Comparison of ENCODE assay signal across 14 mouse cellular contexts in genomic region chr2:118972048-118972447, GRCm38 (mm10). TPM values are rescaled to one million over a fixed set of nuclear protein-coding genes. Genes with fewer than 3 reads are reported as not detected.
A peak's percentile ranks its signal among the peaks of the same experiment; 100 is the strongest.
DNase-seq lines count a peak whose midpoint lies in the region; ATAC-seq and TF ChIP-seq lines count a peak whose summit lies in the region.
"Had no signal": no experiment of that assay in that cellular context is flagged by ENCODE, and none has a peak within 500 bp of the region (broad histone marks: within the 10 kb centered on the region; RNA-seq: fewer than 3 reads in every experiment).

No protein-coding gene starts in this region.

- 0 out of 2 replicates have a peak overlapping the region, but pooled peaks have one; percentile 84 for H3K4me2 ChIP-seq in forebrain, postnatal 0 days (ENCODE audit: low read depth)
- H3K4me2 ChIP-seq in forebrain, embryonic 16.5 days (ENCODE audit: low read length) = no peak overlapping the region
- H3K4me2 ChIP-seq in kidney, embryonic 16.5 days (replicated peaks; ENCODE audit: low read depth, low read length) = peak overlapping the region; percentile 73; the same call in 1 of the 2 replicates
- H3K4me2 ChIP-seq in kidney, embryonic 14.5 days (replicated peaks; ENCODE audit: low read depth, low read length) = no peak overlapping the region; the same call in 1 of the 2 replicates
- peak overlapping the region; percentile 69 for H3K4me2 ChIP-seq in liver, embryonic 13.5 days

- 0 out of 2 replicates have a peak, but pooled peaks cover 2% of the 10 kb centered on the region for H3K4me1 ChIP-seq in forebrain, postnatal 0 days (ENCODE audit: insufficient read depth)
- H3K4me1 ChIP-seq in forebrain, embryonic 16.5 days (replicated peaks; ENCODE audit: control insufficient read depth, insufficient read depth, low read length) = peaks cover 18% of the 10 kb centered on the region
- H3K4me1 ChIP-seq in kidney, embryonic 16.5 days (ENCODE audit: insufficient read depth, low read length) = 0 out of 2 replicates have a peak, but pooled peaks cover 6% of the 10 kb centered on the region
- H3K4me1 ChIP-seq in kidney, embryonic 14.5 days (ENCODE audit: control insufficient read depth, insufficient read depth, low read length) = no peaks in the 10 kb centered on the region
- peaks cover 49% of the 10 kb centered on the region for H3K4me1 ChIP-seq in liver, embryonic 13.5 days (replicated peaks)

- TF ChIP-seq CTCF in forebrain, postnatal 0 days (IDR thresholded peaks at IDR 0.05; ENCODE audit: low read depth) = no peak

- no peak overlapping the region for H3K27ac ChIP-seq in forebrain, postnatal 0 days (ENCODE audit: low read depth, low read length)
- no peak overlapping the region for H3K27ac ChIP-seq in forebrain, embryonic 16.5 days (ENCODE audit: low read length)
- H3K27ac ChIP-seq in kidney, embryonic 16.5 days (ENCODE audit: low read length) = no peak overlapping the region
- H3K27ac ChIP-seq in kidney, embryonic 14.5 days (ENCODE audit: low read depth, low read length) = no peak overlapping the region
- H3K27ac ChIP-seq in liver, embryonic 13.5 days = no peak overlapping the region
- H3K27ac ChIP-seq: heart, embryonic 13.5 days; lung, embryonic 15.5 days; macrophage; midbrain, embryonic 12.5 days had no signal

- peaks cover 17% of the 10 kb centered on the region for H3K27me3 ChIP-seq in forebrain, postnatal 0 days (ENCODE audit: insufficient read depth, low read length)
- H3K27me3 ChIP-seq in forebrain, embryonic 16.5 days (replicated peaks; ENCODE audit: control insufficient read depth, insufficient read depth, low read length) = peaks cover 20% of the 10 kb centered on the region
- peaks cover 28% of the 10 kb centered on the region for H3K27me3 ChIP-seq in kidney, embryonic 16.5 days (ENCODE audit: insufficient read depth, low read length)
- peaks cover 25% of the 10 kb centered on the region for H3K27me3 ChIP-seq in kidney, embryonic 14.5 days (ENCODE audit: control insufficient read depth, insufficient read depth, low read length)
- H3K27me3 ChIP-seq in liver, embryonic 13.5 days = peaks cover 38% of the 10 kb centered on the region
- H3K27me3 ChIP-seq: Patski had no signal

- 78% methylated on average over 5 of the region's 5 CpGs for WGBS in forebrain, postnatal 0 days
- WGBS in forebrain, embryonic 16.5 days = 73% methylated on average over 5 of the region's 5 CpGs
- 78% methylated on average over 5 of the region's 5 CpGs for WGBS in kidney, embryonic 16.5 days
- WGBS in kidney, embryonic 14.5 days = 76% methylated on average over 5 of the region's 5 CpGs
- WGBS in liver, embryonic 13.5 days (ENCODE audit: insufficient replicate concordance) = 65% methylated on average over 5 of the region's 5 CpGs

- no peak overlapping the region for H3K4me3 ChIP-seq in forebrain, postnatal 0 days (ENCODE audit: low read depth, low read length)
- H3K4me3 ChIP-seq in forebrain, embryonic 16.5 days (replicated peaks; ENCODE audit: low read length) = no peak overlapping the region
- H3K4me3 ChIP-seq in kidney, embryonic 16.5 days (ENCODE audit: low read length) = no peak overlapping the region; the same call in 1 of the 2 replicates
- H3K4me3 ChIP-seq in kidney, embryonic 14.5 days (ENCODE audit: low read length) = no peak overlapping the region
- H3K4me3 ChIP-seq in liver, embryonic 13.5 days (replicated peaks) = no peak overlapping the region

- no peak overlapping the region for H3K9ac ChIP-seq in forebrain, postnatal 0 days
- no peak overlapping the region for H3K9ac ChIP-seq in forebrain, embryonic 16.5 days (replicated peaks; ENCODE audit: low read depth, low read length)
- no peak overlapping the region for H3K9ac ChIP-seq in kidney, embryonic 16.5 days (replicated peaks; ENCODE audit: low read length)
- no peak overlapping the region for H3K9ac ChIP-seq in kidney, embryonic 14.5 days (ENCODE audit: low read depth, low read length)
- no peak overlapping the region for H3K9ac ChIP-seq in liver, embryonic 13.5 days

- no peaks in the 10 kb centered on the region for H3K9me3 ChIP-seq in forebrain, postnatal 0 days (ENCODE audit: low read length)
- H3K9me3 ChIP-seq in forebrain, embryonic 16.5 days (ENCODE audit: control insufficient read depth, low read length) = no peaks in the 10 kb centered on the region
- no peaks in the 10 kb centered on the region for H3K9me3 ChIP-seq in kidney, embryonic 16.5 days (ENCODE audit: low read length)
- no peaks in the 10 kb centered on the region for H3K9me3 ChIP-seq in kidney, embryonic 14.5 days (ENCODE audit: control insufficient read depth, low read length)
- no peaks in the 10 kb centered on the region for H3K9me3 ChIP-seq in liver, embryonic 13.5 days (replicated peaks)
- H3K9me3 ChIP-seq: forebrain, embryonic 10.5 days; heart, embryonic 13.5 days; lung, embryonic 15.5 days; midbrain, embryonic 12.5 days had no signal

- DNase-seq in forebrain, postnatal 0 days = no peak
- peak; percentile 37 for DNase-seq in A20 (ENCODE audit: low read depth, low spot score)
- DNase-seq in liver, embryonic 13.5 days = no peak
- no peak for DNase-seq in yolk sac, embryonic 10.5 days (ENCODE audit: low spot score)
- no peak for DNase-seq in kidney, adult 9 months

- no peaks in the 10 kb centered on the region for H3K36me3 ChIP-seq in forebrain, postnatal 0 days (ENCODE audit: insufficient read depth)
- H3K36me3 ChIP-seq in forebrain, embryonic 16.5 days (ENCODE audit: control insufficient read depth, insufficient read depth) = no peaks in the 10 kb centered on the region
- H3K36me3 ChIP-seq in kidney, embryonic 16.5 days (ENCODE audit: insufficient read depth, low read length) = no peaks in the 10 kb centered on the region
- no peaks in the 10 kb centered on the region for H3K36me3 ChIP-seq in kidney, embryonic 14.5 days (ENCODE audit: control insufficient read depth, insufficient read depth, low read length)
- H3K36me3 ChIP-seq in liver, embryonic 13.5 days = no peaks in the 10 kb centered on the region
- H3K36me3 ChIP-seq: forebrain, embryonic 10.5 days; heart, embryonic 13.5 days; lung, embryonic 15.5 days; midbrain, embryonic 12.5 days had no signal

- no peak for ATAC-seq in forebrain, postnatal 0 days
- no peak for ATAC-seq in forebrain, embryonic 16.5 days
- no peak for ATAC-seq in kidney, embryonic 16.5 days (ENCODE audit: low FRiP score, low TSS enrichment)
- no peak for ATAC-seq in kidney, embryonic 14.5 days (ENCODE audit: low FRiP score, low TSS enrichment)
- ATAC-seq in liver, embryonic 13.5 days (ENCODE audit: low read depth) = no peak

RNA-seq across cellular contexts. Expression of gene Chst14, which starts 45.8 kb away (rescaled TPM):
- total RNA-seq in forebrain, postnatal 0 days (2014; rRNA removed) = 2.9 and 4.0 TPM in 2 replicates
- polyA plus RNA-seq in forebrain, postnatal 0 days (2015; fragmentation: Nextera tagmentation; extraction: Ambion mirVana) = 3.6 and 3.9 TPM in 2 replicates
- 5.4 and 6.1 TPM in 2 replicates for polyA plus RNA-seq in forebrain, embryonic 16.5 days (2015; fragmentation: Nextera tagmentation; extraction: Ambion mirVana)
- 26.8 and 28.6 TPM in 2 replicates for polyA plus RNA-seq in kidney, embryonic 16.5 days (2015; fragmentation: Nextera tagmentation; extraction: Ambion mirVana)
- polyA plus RNA-seq in kidney, embryonic 14.5 days (2014; fragmentation: Nextera tagmentation; extraction: Ambion mirVana) = 27.1 and 31.8 TPM in 2 replicates
- 5.2 and 5.4 TPM in 2 replicates for polyA plus RNA-seq in liver, embryonic 13.5 days (2015; fragmentation: Nextera tagmentation; extraction: Ambion mirVana)

RNA-seq across cellular contexts. Expression of gene Ccdc32, which starts 57.1 kb away (rescaled TPM):
- 51.4 and 52.3 TPM in 2 replicates for total RNA-seq in forebrain, postnatal 0 days (2014; rRNA removed)
- polyA plus RNA-seq in forebrain, postnatal 0 days (2015; fragmentation: Nextera tagmentation; extraction: Ambion mirVana) = 56.3 and 64.3 TPM in 2 replicates
- polyA plus RNA-seq in forebrain, embryonic 16.5 days (2015; fragmentation: Nextera tagmentation; extraction: Ambion mirVana) = 41.6 and 46.1 TPM in 2 replicates
- polyA plus RNA-seq in kidney, embryonic 16.5 days (2015; fragmentation: Nextera tagmentation; extraction: Ambion mirVana) = 23.3 and 26.9 TPM in 2 replicates
- 19.9 and 22.0 TPM in 2 replicates for polyA plus RNA-seq in kidney, embryonic 14.5 days (2014; fragmentation: Nextera tagmentation; extraction: Ambion mirVana)
- 16.0 and 19.3 TPM in 2 replicates for polyA plus RNA-seq in liver, embryonic 13.5 days (2015; fragmentation: Nextera tagmentation; extraction: Ambion mirVana)

Comparison
In these comparisons a context has a peak if more than half of its experiments do, and no peak if none do; other contexts are left out.
1. H3K4me2 ChIP-seq: peak in forebrain, postnatal 0 days (single experiment), kidney, embryonic 16.5 days (single experiment) and liver, embryonic 13.5 days (single experiment); none in forebrain, embryonic 16.5 days (single experiment) and kidney, embryonic 14.5 days (single experiment).